Mouse (Mus musculus): ENCODE data around the gene Dph5. TPM values are rescaled to one million over a fixed set of nuclear protein-coding genes. Genes with fewer than 3 reads are reported as not detected.

Gene Dph5
- polyA plus RNA-seq, 1 experiment from 2014 or later, result 21.3 TPM

GRCm38 (mm10) chr3:115971891-115972646 is 84.4 kb downstream of the Dph5 start:
- Histone ChIP-seq H3K9ac (ENCODE audit: low read depth, low read length) (no peak overlapping the region), H3K27ac (no peak overlapping the region), H3K27me3 (ENCODE audit: insufficient read depth, low read length) (no peaks in the 10 kb centered on the region), H3K9me3 (replicated peaks; ENCODE audit: low read length) (no peaks in the 10 kb centered on the region), H3K4me3 (replicated peaks; ENCODE audit: low read depth, low read length) (no peak overlapping the region), H3K4me1 (replicated peaks; ENCODE audit: insufficient read depth, low read length) (no peaks in the 10 kb centered on the region), H3K4me2 (ENCODE audit: low read length) (no peak overlapping the region), H3K36me3 (ENCODE audit: insufficient read depth, low read length) (peaks cover 39% of the 10 kb centered on the region; the same call in 1 of the 2 replicates)
- WGBS, result 93% methylated on average over 14 of the region's 14 CpGs
- DNase-seq (ENCODE audit: low spot score) (no peak), ATAC-seq (replicated peaks; ENCODE audit: low FRiP score, low read depth) (no peak)
- no peak for TF ChIP-seq CTCF (IDR thresholded peaks at IDR 0.05; ENCODE audit: low read depth)

GRCm38 (mm10) chr3:115974228-115974627 is 86.6 kb downstream of the Dph5 start:
- H3K4me1 ChIP-seq (replicated peaks; ENCODE audit: insufficient read depth, low read length), result no peaks in the 10 kb centered on the region
- 92% methylated on average over 6 of the region's 6 CpGs for WGBS

GRCm38 (mm10) chr3:115974995-115975394 is 87.4 kb downstream of the Dph5 start:
- no peak for TF ChIP-seq CTCF (IDR thresholded peaks at IDR 0.05; ENCODE audit: low read depth)
- no peak for ATAC-seq (replicated peaks; ENCODE audit: low FRiP score, low read depth)
- Histone ChIP-seq H3K27ac (no peak overlapping the region), H3K4me3 (replicated peaks; ENCODE audit: low read depth, low read length) (no peak overlapping the region), H3K9me3 (replicated peaks; ENCODE audit: low read length) (no peaks in the 10 kb centered on the region), H3K9ac (ENCODE audit: low read depth, low read length) (no peak overlapping the region), H3K27me3 (ENCODE audit: insufficient read depth, low read length) (no peaks in the 10 kb centered on the region), H3K36me3 (ENCODE audit: insufficient read depth, low read length) (peaks cover 42% of the 10 kb centered on the region; the same call in 1 of the 2 replicates), H3K4me1 (replicated peaks; ENCODE audit: insufficient read depth, low read length) (no peaks in the 10 kb centered on the region), H3K4me2 (ENCODE audit: low read length) (no peak overlapping the region)
- no peak for DNase-seq (ENCODE audit: low spot score)
- WGBS, result 93% methylated on average over 10 of the region's 10 CpGs

More at GRCm38 (mm10) chr3:115974228-115974627, 86.6 kb downstream of the Dph5 start:
- H3K4me3 ChIP-seq (replicated peaks; ENCODE audit: low read depth, low read length), result no peak overlapping the region
- no peaks in the 10 kb centered on the region for H3K27me3 ChIP-seq (ENCODE audit: insufficient read depth, low read length)
- H3K9ac ChIP-seq (ENCODE audit: low read depth, low read length), result no peak overlapping the region
- H3K36me3 ChIP-seq (ENCODE audit: insufficient read depth, low read length), result peaks cover 39% of the 10 kb centered on the region; the same call in 1 of the 2 replicates
- TF ChIP-seq CTCF (IDR thresholded peaks at IDR 0.05; ENCODE audit: low read depth), result no peak
- DNase-seq (ENCODE audit: low spot score) (no peak), ATAC-seq (replicated peaks; ENCODE audit: low FRiP score, low read depth) (no peak)
- no peak overlapping the region for H3K27ac ChIP-seq
- H3K4me2 ChIP-seq (ENCODE audit: low read length), result no peak overlapping the region
- H3K9me3 ChIP-seq (replicated peaks; ENCODE audit: low read length), result no peaks in the 10 kb centered on the region

- peak; percentile 74 for DNase-seq (ENCODE audit: low spot score)
- no peak overlapping the region for H3K4me2 ChIP-seq (ENCODE audit: low read length)
- ATAC-seq (replicated peaks; ENCODE audit: low FRiP score, low read depth), result no peak
- H3K27me3 ChIP-seq (ENCODE audit: insufficient read depth, low read length), result no peaks in the 10 kb centered on the region
- no peaks in the 10 kb centered on the region for H3K4me1 ChIP-seq (replicated peaks; ENCODE audit: insufficient read depth, low read length)
- no peak overlapping the region for H3K4me3 ChIP-seq (replicated peaks; ENCODE audit: low read depth, low read length)
- H3K36me3 ChIP-seq (ENCODE audit: insufficient read depth, low read length), result peaks cover 39% of the 10 kb centered on the region
- H3K9ac ChIP-seq (ENCODE audit: low read depth, low read length), result no peak overlapping the region
- WGBS, result 12% methylated on average over 1 of the region's 1 CpGs
- H3K27ac ChIP-seq, result no peak overlapping the region
- no peaks in the 10 kb centered on the region for H3K9me3 ChIP-seq (replicated peaks; ENCODE audit: low read length)
- TF ChIP-seq CTCF (IDR thresholded peaks at IDR 0.05; ENCODE audit: low read depth), result peak; percentile 77
Observed at GRCm38 (mm10) chr3:115979000-115979399, 91.4 kb downstream of the Dph5 start.

- ATAC-seq (replicated peaks; ENCODE audit: low FRiP score, low read depth) (no peak), DNase-seq (ENCODE audit: low spot score) (no peak)
- H3K9ac ChIP-seq (ENCODE audit: low read depth, low read length), result no peak overlapping the region
- 97% methylated on average over 8 of the region's 8 CpGs for WGBS
- H3K9me3 ChIP-seq (replicated peaks; ENCODE audit: low read length), result no peaks in the 10 kb centered on the region
- no peaks in the 10 kb centered on the region for H3K27me3 ChIP-seq (ENCODE audit: insufficient read depth, low read length)
- H3K4me1 ChIP-seq (replicated peaks; ENCODE audit: insufficient read depth, low read length), result no peaks in the 10 kb centered on the region; the same call in 1 of the 2 replicates
- H3K4me3 ChIP-seq (replicated peaks; ENCODE audit: low read depth, low read length), result no peak overlapping the region
- H3K36me3 ChIP-seq (ENCODE audit: insufficient read depth, low read length), result peaks cover 42% of the 10 kb centered on the region
- no peak for TF ChIP-seq CTCF (IDR thresholded peaks at IDR 0.05; ENCODE audit: low read depth)
- H3K27ac ChIP-seq, result no peak overlapping the region
- H3K4me2 ChIP-seq (ENCODE audit: low read length), result no peak overlapping the region
Observed at GRCm38 (mm10) chr3:115983217-115983616, 95.6 kb downstream of the Dph5 start.

Small RNA genes lying within 50 kb of the gene (microRNA-seq; reads per million reads assigned to microRNA genes)
- gene Mir669n, result not detected

Other genes starting within 250 kb of the Dph5 start
- gene S1pr1, start 172.8 kb upstream of the Dph5 start, polyA plus RNA-seq (2015; fragmentation: Nextera tagmentation; extraction: Ambion mirVana), result 17.8 and 20.1 TPM in 2 replicates
- gene Slc30a7, start 119.6 kb downstream of the Dph5 start, polyA plus RNA-seq (2015; fragmentation: Nextera tagmentation; extraction: Ambion mirVana), result 23.2 and 29.0 TPM in 2 replicates
- gene Extl2, start 119.6 kb downstream of the Dph5 start, polyA plus RNA-seq (2015; fragmentation: Nextera tagmentation; extraction: Ambion mirVana), result 25.0 and 25.6 TPM in 2 replicates
- 22.3 and 24.9 TPM in 2 replicates for gene Vcam1, start 241.9 kb downstream of the Dph5 start, polyA plus RNA-seq (2015; fragmentation: Nextera tagmentation; extraction: Ambion mirVana)